Mouse (Mus musculus) midbrain, embryonic 14.5 days (tissue): Measurements from ENCODE around the gene Sik2. TPM values are rescaled to one million over a fixed set of nuclear protein-coding genes. Genes with fewer than 3 reads are reported as not detected.

Experiments used
- ATAC-seq: fragments of 200-750 bp; cut with Nextera tagmentation; 2 replicates; pipeline ENCODE4 v1.8.0; 2017; ENCODE audit warnings: moderate number of reproducible peaks, moderate library complexity; ENCODE audit not compliant: low FRiP score, low TSS enrichment
- DNase-seq: peaks from one replicate; pipeline ENCODE4 v3.0.0-alpha.2; 2015
- H3K27ac ChIP-seq: fragments of 300-500 bp; sonication (generic); replicated peaks from 2 replicates; pipeline ENCODE4 v1.5.1; 2014; ENCODE audit warnings: mild to moderate bottlenecking, low read depth, low read length, moderate library complexity
- H3K27me3 ChIP-seq: fragments of 300-500 bp; sonication (generic); 2 replicates; pipeline ENCODE4 v1.6.1; 2014; ENCODE audit warnings: low read length, control low read depth, mixed read lengths; ENCODE audit not compliant: control insufficient read depth, insufficient read depth
- H3K36me3 ChIP-seq: fragments of 300-500 bp; sonication (generic); 2 replicates; pipeline ENCODE4 v1.6.1; 2014; ENCODE audit warnings: low read length, control low read depth; ENCODE audit not compliant: control insufficient read depth, insufficient read depth
- H3K4me1 ChIP-seq: fragments of 300-500 bp; sonication (generic); 2 replicates; pipeline ENCODE4 v1.6.1; 2014; ENCODE audit warnings: mild to moderate bottlenecking, antibody characterized with exemption, low read length, control low read depth; ENCODE audit not compliant: control insufficient read depth, insufficient read depth
- H3K4me2 ChIP-seq: fragments of 300-500 bp; sonication (generic); 2 replicates; pipeline ENCODE4 v1.6.1; 2014; ENCODE audit warnings: mild to moderate bottlenecking, low read length, moderate library complexity
- H3K4me3 ChIP-seq: fragments of 300-500 bp; sonication (generic); replicated peaks from 2 replicates; pipeline ENCODE4 v1.5.1; 2014; ENCODE audit warnings: low read depth, low read length
- H3K9ac ChIP-seq: fragments of 300-500 bp; sonication (generic); replicated peaks from 2 replicates; pipeline ENCODE4 v1.6.1; 2014; ENCODE audit warnings: mild to moderate bottlenecking, low read length, moderate library complexity
- H3K9me3 ChIP-seq: fragments of 300-500 bp; sonication (generic); 2 replicates; pipeline ENCODE4 v1.6.1; 2016; ENCODE audit warnings: low read length, control low read depth, mixed read lengths; ENCODE audit not compliant: control insufficient read depth
- WGBS: fragments of 180-500 bp; shearing (Covaris S2); extraction: QIAGEN DNeasy Blood & Tissue Kit; methylation state at CpG from one replicate; pipeline ENCODE4 v1.1.7; 2014; 5-methylcytosine and 5-hydroxymethylcytosine counted together
- polyA plus RNA-seq: library from polyadenylated mRNA; unstranded; fragments of >200 nt; fragmentation: Nextera tagmentation; extraction: Ambion mirVana; gene quantifications from 2 replicates; pipeline ENCODE4 v1.2.1, GENCODE M21; 2014

The Sik2 gene
- polyA plus RNA-seq, 1 experiment from 2014 or later: 17.0 TPM

GRCm38 (mm10) chr9:50857082-50857641, 151.7 kb downstream of the Sik2 start:
- WGBS: under 1% methylated on average over 43 of the region's 46 CpGs

GRCm38 (mm10) chr9:50856341-50857081, 152.4 kb downstream of the Sik2 start:
- peaks cover 8% of the 10 kb centered on the region; the same call in 1 of the 2 replicates for H3K4me1 ChIP-seq
- H3K9me3 ChIP-seq: no peaks in the 10 kb centered on the region
- peak overlapping the region; percentile 68 for H3K9ac ChIP-seq
- ATAC-seq: peak; percentile 91
- no peaks in the 10 kb centered on the region for H3K27me3 ChIP-seq
- H3K27ac ChIP-seq: peak overlapping the region; percentile 60
- H3K4me3 ChIP-seq: peak overlapping the region; percentile 74
- H3K4me2 ChIP-seq: peak overlapping the region; percentile 73
- 2% methylated on average over 45 of the region's 45 CpGs for WGBS
- H3K36me3 ChIP-seq: peaks cover 13% of the 10 kb centered on the region
- DNase-seq: peak; percentile 89

More at GRCm38 (mm10) chr9:50857082-50857641, 151.7 kb downstream of the Sik2 start:
- no peaks in the 10 kb centered on the region for H3K9me3 ChIP-seq
- peaks cover 8% of the 10 kb centered on the region; the same call in 1 of the 2 replicates for H3K4me1 ChIP-seq
- H3K27ac ChIP-seq: peak overlapping the region; percentile 60
- H3K4me3 ChIP-seq: peak overlapping the region; percentile 74
- H3K36me3 ChIP-seq: peaks cover 19% of the 10 kb centered on the region
- peak; percentile 80 for ATAC-seq
- H3K27me3 ChIP-seq: no peaks in the 10 kb centered on the region
- peak; percentile 59 for DNase-seq
- peak overlapping the region; percentile 73 for H3K4me2 ChIP-seq
- H3K9ac ChIP-seq: peak overlapping the region; percentile 68

- DNase-seq: no peak
- H3K36me3 ChIP-seq: peaks cover 10% of the 10 kb centered on the region; the same call in 1 of the 2 replicates
- H3K4me1 ChIP-seq: peaks cover 8% of the 10 kb centered on the region; the same call in 1 of the 2 replicates
- H3K27ac ChIP-seq: no peak overlapping the region
- WGBS: 70% methylated on average over 5 of the region's 5 CpGs
- no peak overlapping the region for H3K9ac ChIP-seq
- peak overlapping the region; percentile 73 for H3K4me2 ChIP-seq
- no peaks in the 10 kb centered on the region for H3K27me3 ChIP-seq
- no peak for ATAC-seq
- H3K9me3 ChIP-seq: no peaks in the 10 kb centered on the region
- no peak overlapping the region for H3K4me3 ChIP-seq
Observed at GRCm38 (mm10) chr9:50855780-50856179, 153.1 kb downstream of the Sik2 start.

GRCm38 (mm10) chr9:50855133-50855766, 153.6 kb downstream of the Sik2 start:
- 90% methylated on average over 5 of the region's 5 CpGs for WGBS
- no peaks in the 10 kb centered on the region for H3K27me3 ChIP-seq
- no peaks in the 10 kb centered on the region for H3K9me3 ChIP-seq
- H3K4me2 ChIP-seq: no peak overlapping the region
- H3K4me3 ChIP-seq: no peak overlapping the region
- H3K9ac ChIP-seq: no peak overlapping the region
- peaks cover 9% of the 10 kb centered on the region; the same call in 1 of the 2 replicates for H3K36me3 ChIP-seq
- no peak for DNase-seq
- peaks cover 8% of the 10 kb centered on the region; the same call in 1 of the 2 replicates for H3K4me1 ChIP-seq
- no peak overlapping the region for H3K27ac ChIP-seq
- no peak for ATAC-seq

GRCm38 (mm10) chr9:50854376-50854775, 154.5 kb downstream of the Sik2 start:
- Histone ChIP-seq H3K9ac (no peak overlapping the region), H3K36me3 (peaks cover under 1% of the 10 kb centered on the region; the same call in 1 of the 2 replicates), H3K4me1 (peaks cover 8% of the 10 kb centered on the region; the same call in 1 of the 2 replicates), H3K27me3 (no peaks in the 10 kb centered on the region), H3K27ac (no peak overlapping the region), H3K9me3 (no peaks in the 10 kb centered on the region), H3K4me3 (no peak overlapping the region), H3K4me2 (no peak overlapping the region)
- 63% methylated on average over 8 of the region's 8 CpGs for WGBS
- ATAC-seq (no peak), DNase-seq (no peak)

GRCm38 (mm10) chr9:50852634-50853349, 156.1 kb downstream of the Sik2 start:
- no peak overlapping the region for H3K4me3 ChIP-seq
- H3K27ac ChIP-seq: no peak overlapping the region
- no peaks in the 10 kb centered on the region for H3K9me3 ChIP-seq
- no peaks in the 10 kb centered on the region for H3K27me3 ChIP-seq
- H3K9ac ChIP-seq: no peak overlapping the region
- ATAC-seq (no peak), DNase-seq (peak; percentile 67)
- peaks cover 4% of the 10 kb centered on the region; the same call in 1 of the 2 replicates for H3K4me1 ChIP-seq
- WGBS: 72% methylated on average over 17 of the region's 17 CpGs
- H3K4me2 ChIP-seq: no peak overlapping the region
- H3K36me3 ChIP-seq: no peaks in the 10 kb centered on the region

GRCm38 (mm10) chr9:50850713-50851112, 158.2 kb downstream of the Sik2 start:
- Histone ChIP-seq H3K9ac (no peak overlapping the region), H3K9me3 (no peaks in the 10 kb centered on the region), H3K36me3 (no peaks in the 10 kb centered on the region), H3K4me3 (no peak overlapping the region), H3K27ac (no peak overlapping the region), H3K4me2 (no peak overlapping the region), H3K4me1 (no peaks in the 10 kb centered on the region), H3K27me3 (no peaks in the 10 kb centered on the region)
- WGBS: 41% methylated on average over 8 of the region's 8 CpGs
- DNase-seq (no peak), ATAC-seq (no peak)

GRCm38 (mm10) chr9:50850271-50850670, 158.6 kb downstream of the Sik2 start:
- H3K9me3 ChIP-seq: no peaks in the 10 kb centered on the region
- H3K9ac ChIP-seq: no peak overlapping the region; the same call in 1 of the 2 replicates
- 0 out of 2 replicates have a peak overlapping the region, but pooled peaks have one; percentile 5 for H3K4me2 ChIP-seq
- no peaks in the 10 kb centered on the region for H3K36me3 ChIP-seq
- no peak overlapping the region for H3K4me3 ChIP-seq
- no peaks in the 10 kb centered on the region for H3K27me3 ChIP-seq
- no peak overlapping the region for H3K27ac ChIP-seq
- WGBS: 14% methylated on average over 11 of the region's 11 CpGs
- no peaks in the 10 kb centered on the region for H3K4me1 ChIP-seq
- no peak for ATAC-seq
- DNase-seq: no peak
